7 mouse cellular contexts compared by ENCODE assay signal in the genomic region with DNA sequence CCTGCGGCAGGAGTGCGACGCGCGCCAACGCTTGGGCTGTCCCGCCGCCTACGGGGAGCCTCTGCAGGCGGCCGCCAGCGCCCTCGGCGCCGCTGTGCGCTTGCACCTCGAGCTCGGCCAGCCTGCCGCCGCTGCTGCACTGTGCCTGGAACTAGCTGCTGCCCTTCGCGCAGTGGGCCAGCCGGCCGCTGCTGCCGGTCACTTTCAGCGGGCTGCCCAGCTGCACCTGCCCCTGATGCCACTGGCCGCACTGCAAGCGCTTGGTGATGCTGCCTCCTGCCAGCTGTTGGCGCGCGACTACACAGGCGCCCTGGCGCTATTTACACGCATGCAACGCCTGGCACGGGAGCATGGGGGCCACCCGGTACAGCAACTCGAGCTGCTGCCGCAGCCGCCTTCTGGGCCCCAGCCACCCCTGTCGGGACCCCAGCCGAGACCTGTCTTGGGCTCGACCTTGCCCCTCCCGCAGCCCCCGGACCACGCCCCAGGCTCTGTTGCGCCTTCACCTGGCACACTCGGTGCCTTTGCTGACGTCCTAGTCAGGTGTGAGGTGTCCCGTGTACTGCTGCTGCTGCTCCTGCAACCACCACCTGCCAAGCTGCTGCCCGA. TPM values are rescaled to one million over a fixed set of nuclear protein-coding genes. Genes with fewer than 3 reads are reported as not detected.
DNase-seq lines count a peak whose midpoint lies in the region; ATAC-seq and TF ChIP-seq lines count a peak whose summit lies in the region.

No protein-coding gene starts in this region.

- H3K4me1 ChIP-seq in cortical plate, adult 2 months (ENCODE audit: control insufficient read depth, insufficient read depth, low read length): no peaks in the 10 kb centered on the region
- H3K4me1 ChIP-seq in intestine, embryonic 16.5 days (ENCODE audit: control insufficient read depth, insufficient read depth, low read length): no peaks in the 10 kb centered on the region
- H3K4me1 ChIP-seq in midbrain, postnatal 0 days (ENCODE audit: insufficient read depth, low read length): no peaks in the 10 kb centered on the region
- no peaks in the 10 kb centered on the region for H3K4me1 ChIP-seq in spleen, adult 2 months (ENCODE audit: control insufficient read depth, insufficient read depth, insufficient read length)

- peak overlapping the region; percentile 78 for H3K4me2 ChIP-seq in intestine, embryonic 16.5 days (ENCODE audit: low read depth, low read length)
- peak overlapping the region; percentile 54 for H3K4me2 ChIP-seq in midbrain, postnatal 0 days (ENCODE audit: low read depth, low read length, poor library complexity, severe bottlenecking)

- H3K9me3 ChIP-seq in intestine, embryonic 16.5 days (ENCODE audit: control insufficient read depth, low read length): no peaks in the 10 kb centered on the region
- no peaks in the 10 kb centered on the region for H3K9me3 ChIP-seq in midbrain, postnatal 0 days (ENCODE audit: low read length)

- H3K27me3 ChIP-seq in intestine, embryonic 16.5 days (replicated peaks; ENCODE audit: control insufficient read depth, insufficient read depth, low read length): 0 out of 2 replicates have a peak, but pooled peaks cover 3% of the 10 kb centered on the region
- H3K27me3 ChIP-seq in midbrain, postnatal 0 days (ENCODE audit: insufficient read depth, low read length): no peaks in the 10 kb centered on the region
- no peaks in the 10 kb centered on the region for H3K27me3 ChIP-seq in spleen, adult 2 months (ENCODE audit: control insufficient read depth, insufficient read depth, low read length)

- H3K9ac ChIP-seq in intestine, embryonic 16.5 days (ENCODE audit: low read depth, low read length): peak overlapping the region; percentile 75
- peak overlapping the region; percentile 69 for H3K9ac ChIP-seq in midbrain, postnatal 0 days (replicated peaks; ENCODE audit: low read length, poor library complexity, severe bottlenecking)

- ATAC-seq in intestine, embryonic 16.5 days: peak; percentile 69
- peak; percentile 74 for ATAC-seq in midbrain, postnatal 0 days (ENCODE audit: low FRiP score)

- intact Hi-C loops in gastrocnemius, postnatal 36 days (cut with DNase I): no loop called here

- DNase-seq in adipocyte (ENCODE audit: low spot score): peak; percentile 60
- peak; percentile 4 to 37 for DNase-seq in gastrocnemius, postnatal 36 days
- DNase-seq in liver: peak; percentile 35
- DNase-seq in midbrain, postnatal 0 days (ENCODE audit: low spot score): peak; percentile 65
- DNase-seq in spleen, adult 2 months (ENCODE audit: low read depth in 1 of 2, low spot score in 2 of 2): peak in 1 of 2 experiments; percentile 55

- peak overlapping the region; percentile 99 for H3K27ac ChIP-seq in cortical plate, adult 2 months (ENCODE audit: insufficient read depth, low read length)
- H3K27ac ChIP-seq in intestine, embryonic 16.5 days (ENCODE audit: low read length): peak overlapping the region; percentile 65
- peak overlapping the region; percentile 89 for H3K27ac ChIP-seq in midbrain, postnatal 0 days (ENCODE audit: low read depth, low read length)
- peak overlapping the region; percentile 92 for H3K27ac ChIP-seq in spleen, adult 2 months (ENCODE audit: insufficient read depth, low read length)

- WGBS in intestine, embryonic 16.5 days: 17% methylated on average over 47 of the region's 51 CpGs
- WGBS in midbrain, postnatal 0 days: 20% methylated on average over 44 of the region's 51 CpGs
- 24% methylated on average over 51 of the region's 51 CpGs for WGBS in spleen, adult 2 months

- TF ChIP-seq POLR2A in cortical plate, adult 2 months (IDR thresholded peaks at IDR 0.05; ENCODE audit: extremely low read depth, insufficient read depth, low read length): no peak
- no peak for TF ChIP-seq POLR2A in spleen, adult 2 months (IDR thresholded peaks at IDR 0.05; ENCODE audit: low read depth, low read length)

- TF ChIP-seq CTCF in cortical plate, adult 2 months (IDR thresholded peaks at IDR 0.05; ENCODE audit: extremely low read depth, insufficient read depth, low read length): no peak
- peak; percentile 40 for TF ChIP-seq CTCF in midbrain, postnatal 0 days (IDR thresholded peaks at IDR 0.05)
- TF ChIP-seq CTCF in spleen, adult 2 months (IDR thresholded peaks at IDR 0.05; ENCODE audit: extremely low read depth, insufficient read depth, insufficient read length, insufficient replicate concordance): no peak

- no peaks in the 10 kb centered on the region for H3K36me3 ChIP-seq in intestine, embryonic 16.5 days (ENCODE audit: control insufficient read depth, insufficient read depth, low read length)
- no peaks in the 10 kb centered on the region for H3K36me3 ChIP-seq in midbrain, postnatal 0 days (ENCODE audit: insufficient read depth, low read length)
- no peaks in the 10 kb centered on the region for H3K36me3 ChIP-seq in spleen, adult 2 months (ENCODE audit: control insufficient read depth, insufficient read depth, low read length)

- H3K4me3 ChIP-seq in cortical plate, adult 2 months (ENCODE audit: insufficient read depth, low read length): peak overlapping the region; percentile 59
- H3K4me3 ChIP-seq in intestine, embryonic 16.5 days (ENCODE audit: low read length): peak overlapping the region; percentile 66
- peak overlapping the region; percentile 61 for H3K4me3 ChIP-seq in midbrain, postnatal 0 days (ENCODE audit: low read depth, low read length)
- peak overlapping the region; percentile 64 for H3K4me3 ChIP-seq in spleen, adult 2 months (ENCODE audit: extremely low read depth, insufficient read depth, insufficient read length)

RNA-seq across cellular contexts. Expression of a gene that starts 0.6 kb away (rescaled TPM):
- 14.9 and 15.2 TPM in 2 replicates for polyA plus RNA-seq in cortical plate, adult 2 months (2012; rRNA removed)
- total RNA-seq in gastrocnemius, postnatal 36 days (2021): 1 to 10 TPM; 4.9 to 6.6 TPM
- 14.7 and 14.9 TPM in 2 replicates for polyA plus RNA-seq in intestine, embryonic 16.5 days (2015; fragmentation: Nextera tagmentation; extraction: Ambion mirVana)
- total RNA-seq in midbrain, postnatal 0 days (2014; rRNA removed): 26.5 and 32.2 TPM in 2 replicates
- 33.7 and 36.3 TPM in 2 replicates for polyA plus RNA-seq in midbrain, postnatal 0 days (2015; fragmentation: Nextera tagmentation; extraction: Ambion mirVana)
- polyA plus RNA-seq in spleen, adult 2 months (2012; rRNA removed): 9.9 and 16.7 TPM in 2 replicates

RNA-seq across cellular contexts. Expression of a gene that starts 14.2 kb away (rescaled TPM):
- polyA plus RNA-seq in cortical plate, adult 2 months (2012; rRNA removed): 0.17 and 0.29 TPM in 2 replicates
- under 1 TPM in 1 of 2 experiments, not detected in 1; 0.17 TPM for total RNA-seq in gastrocnemius, postnatal 36 days (2021)
- polyA plus RNA-seq in intestine, embryonic 16.5 days (2015; fragmentation: Nextera tagmentation; extraction: Ambion mirVana): 1.2 and 1.6 TPM in 2 replicates
- total RNA-seq in midbrain, postnatal 0 days (2014; rRNA removed): not detected in 2 replicates
- polyA plus RNA-seq in midbrain, postnatal 0 days (2015; fragmentation: Nextera tagmentation; extraction: Ambion mirVana): 0.26 and 0.67 TPM in 2 replicates
- polyA plus RNA-seq in spleen, adult 2 months (2012; rRNA removed): 0.97 and 1.4 TPM in 2 replicates

RNA-seq across cellular contexts. Expression of a gene that starts 14.6 kb away (rescaled TPM):
- polyA plus RNA-seq in cortical plate, adult 2 months (2012; rRNA removed): 0.93 and 1.6 TPM in 2 replicates
- total RNA-seq in gastrocnemius, postnatal 36 days (2021): under 1 TPM in 1 of 2 experiments, not detected in 1; 0.26 TPM
- polyA plus RNA-seq in intestine, embryonic 16.5 days (2015; fragmentation: Nextera tagmentation; extraction: Ambion mirVana): 1.8 and 1.9 TPM in 2 replicates
- not detected in 2 replicates for total RNA-seq in midbrain, postnatal 0 days (2014; rRNA removed)
- polyA plus RNA-seq in midbrain, postnatal 0 days (2015; fragmentation: Nextera tagmentation; extraction: Ambion mirVana): 1.2 TPM in 1 of 2 replicates, not detected in the other
- 1.7 and 2.2 TPM in 2 replicates for polyA plus RNA-seq in spleen, adult 2 months (2012; rRNA removed)

RNA-seq across cellular contexts. Expression of a gene that starts 36.5 kb away (rescaled TPM):
- polyA plus RNA-seq in cortical plate, adult 2 months (2012; rRNA removed): not detected in 2 replicates
- not detected for total RNA-seq in gastrocnemius, postnatal 36 days (2021)
- polyA plus RNA-seq in intestine, embryonic 16.5 days (2015; fragmentation: Nextera tagmentation; extraction: Ambion mirVana): not detected in 2 replicates
- total RNA-seq in midbrain, postnatal 0 days (2014; rRNA removed): not detected in 2 replicates
- polyA plus RNA-seq in midbrain, postnatal 0 days (2015; fragmentation: Nextera tagmentation; extraction: Ambion mirVana): 0.12 and 0.15 TPM in 2 replicates
- not detected in 2 replicates for polyA plus RNA-seq in spleen, adult 2 months (2012; rRNA removed)

RNA-seq across cellular contexts. Expression of a gene that starts 36.7 kb away (rescaled TPM):
- 4.6 and 5.3 TPM in 2 replicates for polyA plus RNA-seq in cortical plate, adult 2 months (2012; rRNA removed)
- 1 to 10 TPM in 1 of 2 experiments, under 1 TPM in 1; 0.33 to 4.2 TPM for total RNA-seq in gastrocnemius, postnatal 36 days (2021)
- polyA plus RNA-seq in intestine, embryonic 16.5 days (2015; fragmentation: Nextera tagmentation; extraction: Ambion mirVana): 7.6 and 7.9 TPM in 2 replicates
- 2.8 and 7.2 TPM in 2 replicates for total RNA-seq in midbrain, postnatal 0 days (2014; rRNA removed)
- polyA plus RNA-seq in midbrain, postnatal 0 days (2015; fragmentation: Nextera tagmentation; extraction: Ambion mirVana): 6.8 and 13.9 TPM in 2 replicates
- polyA plus RNA-seq in spleen, adult 2 months (2012; rRNA removed): 0.07 and 1.1 TPM in 2 replicates
